Mouse (Mus musculus): Measurements from ENCODE around the gene Smc3. TPM values are rescaled to one million over a fixed set of nuclear protein-coding genes. Genes with fewer than 3 reads are reported as not detected.

Gene Smc3
- polyA plus RNA-seq, 1 experiment = 182 TPM

GRCm38 (mm10) chr19:53572607-53573006 lies 27.6 kb upstream of the Smc3 start:
- H3K4me3 ChIP-seq (ENCODE audit: low read depth, low read length) = no peak overlapping the region
- H3K4me1 ChIP-seq (ENCODE audit: control insufficient read depth, insufficient read depth, low read length) = peaks cover 5% of the 10 kb centered on the region
- H3K36me3 ChIP-seq (ENCODE audit: control insufficient read depth, insufficient read depth, low read length, poor library complexity, severe bottlenecking) = no peaks in the 10 kb centered on the region
- TF ChIP-seq EP300 (IDR thresholded peaks at IDR 0.05; ENCODE audit: insufficient read depth, low read depth, low read length) (no peak), CTCF (IDR thresholded peaks at IDR 0.05; ENCODE audit: low read depth, low read length) (no peak), POLR2A (IDR thresholded peaks at IDR 0.05; ENCODE audit: insufficient read depth, low read length) (no peak)
- no peak overlapping the region for H3K9ac ChIP-seq (ENCODE audit: low read depth, poor library complexity, severe bottlenecking)
- H3K9me3 ChIP-seq (replicated peaks; ENCODE audit: control insufficient read depth, insufficient read depth, low read length, poor library complexity, severe bottlenecking) = no peaks in the 10 kb centered on the region
- H3K27me3 ChIP-seq (ENCODE audit: control insufficient read depth, insufficient read depth, low read length, poor library complexity, severe bottlenecking) = no peaks in the 10 kb centered on the region
- H3K27ac ChIP-seq (ENCODE audit: insufficient read depth, low read length) = no peak overlapping the region

- no peak for TF ChIP-seq CTCF (IDR thresholded peaks at IDR 0.05; ENCODE audit: low read depth, low read length)
- no peak for TF ChIP-seq POLR2A (IDR thresholded peaks at IDR 0.05; ENCODE audit: insufficient read depth, low read length)
- no peak for TF ChIP-seq EP300 (IDR thresholded peaks at IDR 0.05; ENCODE audit: insufficient read depth, low read depth, low read length)
- Histone ChIP-seq H3K36me3 (ENCODE audit: control insufficient read depth, insufficient read depth, low read length, poor library complexity, severe bottlenecking) (no peaks in the 10 kb centered on the region), H3K4me1 (ENCODE audit: control insufficient read depth, insufficient read depth, low read length) (peaks cover 5% of the 10 kb centered on the region), H3K9me3 (replicated peaks; ENCODE audit: control insufficient read depth, insufficient read depth, low read length, poor library complexity, severe bottlenecking) (no peaks in the 10 kb centered on the region), H3K4me3 (ENCODE audit: low read depth, low read length) (no peak overlapping the region), H3K9ac (ENCODE audit: low read depth, poor library complexity, severe bottlenecking) (no peak overlapping the region), H3K27me3 (ENCODE audit: control insufficient read depth, insufficient read depth, low read length, poor library complexity, severe bottlenecking) (no peaks in the 10 kb centered on the region), H3K27ac (ENCODE audit: insufficient read depth, low read length) (no peak overlapping the region)
These were observed 27.0 kb upstream of the Smc3 start for GRCm38 (mm10) chr19:53573151-53573550.

- H3K36me3 ChIP-seq (ENCODE audit: control insufficient read depth, insufficient read depth, low read length, poor library complexity, severe bottlenecking) = no peaks in the 10 kb centered on the region
- H3K4me3 ChIP-seq (ENCODE audit: low read depth, low read length) = no peak overlapping the region
- no peak for TF ChIP-seq CTCF (IDR thresholded peaks at IDR 0.05; ENCODE audit: low read depth, low read length)
- TF ChIP-seq POLR2A (IDR thresholded peaks at IDR 0.05; ENCODE audit: insufficient read depth, low read length) = no peak
- no peak for TF ChIP-seq EP300 (IDR thresholded peaks at IDR 0.05; ENCODE audit: insufficient read depth, low read depth, low read length)
These were observed 26.1 kb upstream of the Smc3 start for GRCm38 (mm10) chr19:53574131-53574530.

GRCm38 (mm10) chr19:53574546-53574945 lies 25.7 kb upstream of the Smc3 start:
- H3K4me1 ChIP-seq (ENCODE audit: control insufficient read depth, insufficient read depth, low read length) = peaks cover 5% of the 10 kb centered on the region
- no peak overlapping the region for H3K9ac ChIP-seq (ENCODE audit: low read depth, poor library complexity, severe bottlenecking)
- H3K27me3 ChIP-seq (ENCODE audit: control insufficient read depth, insufficient read depth, low read length, poor library complexity, severe bottlenecking) = no peaks in the 10 kb centered on the region
- no peaks in the 10 kb centered on the region for H3K36me3 ChIP-seq (ENCODE audit: control insufficient read depth, insufficient read depth, low read length, poor library complexity, severe bottlenecking)
- no peak overlapping the region for H3K4me3 ChIP-seq (ENCODE audit: low read depth, low read length)
- H3K9me3 ChIP-seq (replicated peaks; ENCODE audit: control insufficient read depth, insufficient read depth, low read length, poor library complexity, severe bottlenecking) = no peaks in the 10 kb centered on the region
- H3K27ac ChIP-seq (ENCODE audit: insufficient read depth, low read length) = no peak overlapping the region
- no peak for TF ChIP-seq EP300 (IDR thresholded peaks at IDR 0.05; ENCODE audit: insufficient read depth, low read depth, low read length)
- no peak for TF ChIP-seq POLR2A (IDR thresholded peaks at IDR 0.05; ENCODE audit: insufficient read depth, low read length)

More at GRCm38 (mm10) chr19:53574131-53574530, 26.1 kb upstream of the Smc3 start:
- H3K4me1 ChIP-seq (ENCODE audit: control insufficient read depth, insufficient read depth, low read length) = peaks cover 5% of the 10 kb centered on the region
- no peak overlapping the region for H3K27ac ChIP-seq (ENCODE audit: insufficient read depth, low read length)
- H3K27me3 ChIP-seq (ENCODE audit: control insufficient read depth, insufficient read depth, low read length, poor library complexity, severe bottlenecking) = no peaks in the 10 kb centered on the region
- no peak overlapping the region for H3K9ac ChIP-seq (ENCODE audit: low read depth, poor library complexity, severe bottlenecking)
- H3K9me3 ChIP-seq (replicated peaks; ENCODE audit: control insufficient read depth, insufficient read depth, low read length, poor library complexity, severe bottlenecking) = no peaks in the 10 kb centered on the region

- peaks cover 5% of the 10 kb centered on the region; the same call in 1 of the 2 replicates for H3K9me3 ChIP-seq (replicated peaks; ENCODE audit: control insufficient read depth, insufficient read depth, low read length, poor library complexity, severe bottlenecking)
- no peaks in the 10 kb centered on the region for H3K36me3 ChIP-seq (ENCODE audit: control insufficient read depth, insufficient read depth, low read length, poor library complexity, severe bottlenecking)
- H3K9ac ChIP-seq (ENCODE audit: low read depth, poor library complexity, severe bottlenecking) = no peak overlapping the region
- no peaks in the 10 kb centered on the region for H3K27me3 ChIP-seq (ENCODE audit: control insufficient read depth, insufficient read depth, low read length, poor library complexity, severe bottlenecking)
- H3K4me1 ChIP-seq (ENCODE audit: control insufficient read depth, insufficient read depth, low read length) = peaks cover 5% of the 10 kb centered on the region
- TF ChIP-seq EP300 (IDR thresholded peaks at IDR 0.05; ENCODE audit: insufficient read depth, low read depth, low read length) (no peak), POLR2A (IDR thresholded peaks at IDR 0.05; ENCODE audit: insufficient read depth, low read length) (no peak)
- no peak overlapping the region for H3K27ac ChIP-seq (ENCODE audit: insufficient read depth, low read length)
- H3K4me3 ChIP-seq (ENCODE audit: low read depth, low read length) = no peak overlapping the region
These were observed 24.7 kb upstream of the Smc3 start for GRCm38 (mm10) chr19:53575296-53576010.

GRCm38 (mm10) chr19:53576061-53576460 lies 24.1 kb upstream of the Smc3 start:
- no peak overlapping the region for H3K4me3 ChIP-seq (ENCODE audit: low read depth, low read length)
- peaks cover 8% of the 10 kb centered on the region; the same call in 1 of the 2 replicates for H3K9me3 ChIP-seq (replicated peaks; ENCODE audit: control insufficient read depth, insufficient read depth, low read length, poor library complexity, severe bottlenecking)
- peaks cover 5% of the 10 kb centered on the region for H3K4me1 ChIP-seq (ENCODE audit: control insufficient read depth, insufficient read depth, low read length)
- no peaks in the 10 kb centered on the region for H3K27me3 ChIP-seq (ENCODE audit: control insufficient read depth, insufficient read depth, low read length, poor library complexity, severe bottlenecking)
- TF ChIP-seq CTCF (IDR thresholded peaks at IDR 0.05; ENCODE audit: low read depth, low read length) (no peak), EP300 (IDR thresholded peaks at IDR 0.05; ENCODE audit: insufficient read depth, low read depth, low read length) (no peak), POLR2A (IDR thresholded peaks at IDR 0.05; ENCODE audit: insufficient read depth, low read length) (no peak)
- H3K9ac ChIP-seq (ENCODE audit: low read depth, poor library complexity, severe bottlenecking) = no peak overlapping the region
- no peak overlapping the region for H3K27ac ChIP-seq (ENCODE audit: insufficient read depth, low read length)
- no peaks in the 10 kb centered on the region for H3K36me3 ChIP-seq (ENCODE audit: control insufficient read depth, insufficient read depth, low read length, poor library complexity, severe bottlenecking)

All from ES-Bruce4 (cell line).